Mouse (Mus musculus) limb, embryonic 10.5 days (tissue): ENCODE measurements at regions not wholly inside any gene's neighbourhood (a gene's known extent, or its start where the extent isn't known, plus 50 kb on each side); places are given as distances from the start of the nearest gene placed in this dataset.

Experiments used
- DNase-seq: peaks from one replicate; pipeline ENCODE4 v3.0.0-alpha.2; 2017; ENCODE audit warnings: low spot score
- H3K27ac ChIP-seq: fragments of 300-500 bp; sonication (generic); 2 replicates; pipeline ENCODE4 v1.5.1; 2016; ENCODE audit warnings: mild to moderate bottlenecking
- H3K27me3 ChIP-seq: fragments of 300-500 bp; sonication (generic); 2 replicates; pipeline ENCODE4 v1.6.1; 2016; ENCODE audit warnings: low read depth, mild to moderate bottlenecking; ENCODE audit not compliant: poor library complexity, severe bottlenecking
- H3K36me3 ChIP-seq: fragments of 300-500 bp; sonication (generic); 2 replicates; pipeline ENCODE4 v1.6.1; 2016; ENCODE audit warnings: mild to moderate bottlenecking, moderate library complexity
- H3K4me1 ChIP-seq: fragments of 300-500 bp; sonication (generic); 2 replicates; pipeline ENCODE4 v1.6.1; 2016
- H3K4me3 ChIP-seq: fragments of 300-500 bp; sonication (generic); 2 replicates; pipeline ENCODE4 v1.5.1; 2016; ENCODE audit warnings: mild to moderate bottlenecking, moderate library complexity
- H3K9me3 ChIP-seq: fragments of 300-500 bp; sonication (generic); replicated peaks from 2 replicates; pipeline ENCODE4 v1.6.1; 2016; ENCODE audit warnings: mild to moderate bottlenecking
- WGBS: fragments of 180-500 bp; shearing (Covaris S2); methylation state at CpG from one replicate; pipeline ENCODE4 v1.1.7; 2016; 5-methylcytosine and 5-hydroxymethylcytosine counted together

- WGBS: 89% methylated on average over 11 of the region's 11 CpGs
- no peak for DNase-seq
- Histone ChIP-seq H3K27me3 (no peaks in the 10 kb centered on the region), H3K4me3 (no peak overlapping the region), H3K4me1 (peaks cover 3% of the 10 kb centered on the region), H3K9me3 (no peaks in the 10 kb centered on the region), H3K27ac (no peak overlapping the region), H3K36me3 (no peaks in the 10 kb centered on the region)
Measured at GRCm38 (mm10) chr3:41290535-41291307, 207.9 kb upstream of the Pgrmc2 start.

DNA sequence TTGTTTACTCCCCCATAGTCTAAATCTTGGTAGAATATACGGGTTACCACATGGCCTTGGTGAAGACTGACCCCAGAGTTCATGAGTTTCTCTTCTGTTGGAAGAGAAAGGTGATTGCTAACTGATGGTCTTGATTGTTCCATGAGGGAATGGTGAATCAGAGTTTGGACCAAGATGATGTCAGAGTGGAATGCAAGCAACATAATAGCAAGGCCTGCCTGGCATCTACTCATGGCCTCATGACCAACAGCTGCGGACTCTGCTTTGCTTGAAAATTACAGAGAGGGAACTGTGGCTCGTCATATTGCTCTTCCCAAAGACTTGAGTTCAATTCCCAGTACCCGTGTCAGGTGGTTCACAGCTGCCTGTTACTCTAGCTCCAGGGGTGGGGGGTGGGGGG is 205.9 kb upstream of the Pgrmc2 start:
- no peak for DNase-seq
- H3K4me1 ChIP-seq: peaks cover 22% of the 10 kb centered on the region
- WGBS: 86% methylated on average over 4 of the region's 4 CpGs

DNA sequence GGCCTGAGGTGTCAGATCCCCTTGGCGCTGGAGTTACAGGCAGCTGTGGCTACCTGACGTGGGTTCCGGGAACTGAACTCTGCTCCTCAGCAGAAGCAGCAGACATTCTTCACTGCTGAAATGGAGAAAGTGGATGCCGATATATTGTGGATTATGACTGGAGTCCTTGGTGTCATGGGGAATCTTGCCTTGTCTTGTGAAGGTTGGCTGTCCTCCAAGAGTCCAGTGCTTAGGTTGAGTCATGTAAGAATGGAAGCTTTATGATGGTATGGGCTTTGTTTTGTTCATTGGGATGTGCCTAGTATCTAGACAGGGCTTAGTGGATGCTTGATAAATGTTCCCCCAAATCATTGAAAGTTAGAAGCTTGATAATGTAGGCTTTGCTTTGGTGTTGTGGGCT is 205.2 kb upstream of the Pgrmc2 start:
- H3K4me3 ChIP-seq: no peak overlapping the region
- no peak for DNase-seq
- peaks cover 27% of the 10 kb centered on the region for H3K4me1 ChIP-seq
- no peaks in the 10 kb centered on the region for H3K27me3 ChIP-seq
- no peak overlapping the region for H3K27ac ChIP-seq
- 97% methylated on average over 4 of the region's 4 CpGs for WGBS
- no peaks in the 10 kb centered on the region for H3K36me3 ChIP-seq
- no peaks in the 10 kb centered on the region for H3K9me3 ChIP-seq

More for the DNA sequence above, 205.9 kb upstream of the Pgrmc2 start:
- H3K36me3 ChIP-seq: no peaks in the 10 kb centered on the region
- no peak overlapping the region for H3K4me3 ChIP-seq
- H3K27me3 ChIP-seq: no peaks in the 10 kb centered on the region
- H3K9me3 ChIP-seq: no peaks in the 10 kb centered on the region
- no peak overlapping the region for H3K27ac ChIP-seq

DNA sequence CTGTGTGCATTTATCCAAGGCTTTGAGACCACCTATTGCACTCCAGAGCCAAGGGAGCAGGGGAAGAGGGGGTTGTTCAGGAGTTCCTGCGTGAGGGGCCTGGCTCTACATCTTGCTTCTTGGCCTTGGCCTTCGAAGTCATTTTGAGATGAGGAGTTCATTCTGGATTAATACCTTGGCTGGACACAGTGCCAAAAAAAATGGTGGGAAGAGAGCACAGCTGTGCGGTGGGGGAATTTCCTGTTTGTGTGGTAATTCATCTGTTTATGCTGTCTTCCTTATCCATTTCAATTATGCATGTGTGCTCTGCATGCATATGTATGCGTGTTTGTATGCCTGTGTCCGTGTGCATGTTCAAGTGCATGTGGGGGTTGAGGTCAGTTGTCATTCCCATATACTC is 202.5 kb upstream of the Pgrmc2 start:
- H3K36me3 ChIP-seq: no peaks in the 10 kb centered on the region
- peak overlapping the region; percentile 81 for H3K27ac ChIP-seq
- 72% methylated on average over 5 of the region's 5 CpGs for WGBS
- DNase-seq: no peak
- no peaks in the 10 kb centered on the region for H3K27me3 ChIP-seq
- no peaks in the 10 kb centered on the region for H3K9me3 ChIP-seq
- no peak overlapping the region for H3K4me3 ChIP-seq
- peaks cover 39% of the 10 kb centered on the region for H3K4me1 ChIP-seq

GRCm38 (mm10) chr3:41284897-41285296 is 202.1 kb upstream of the Pgrmc2 start:
- Histone ChIP-seq H3K36me3 (no peaks in the 10 kb centered on the region), H3K27ac (peak overlapping the region; percentile 81), H3K4me1 (peaks cover 39% of the 10 kb centered on the region), H3K27me3 (no peaks in the 10 kb centered on the region), H3K9me3 (no peaks in the 10 kb centered on the region), H3K4me3 (no peak overlapping the region)
- DNase-seq: peak; percentile 68
- WGBS: 9% methylated on average over 13 of the region's 13 CpGs

DNA sequence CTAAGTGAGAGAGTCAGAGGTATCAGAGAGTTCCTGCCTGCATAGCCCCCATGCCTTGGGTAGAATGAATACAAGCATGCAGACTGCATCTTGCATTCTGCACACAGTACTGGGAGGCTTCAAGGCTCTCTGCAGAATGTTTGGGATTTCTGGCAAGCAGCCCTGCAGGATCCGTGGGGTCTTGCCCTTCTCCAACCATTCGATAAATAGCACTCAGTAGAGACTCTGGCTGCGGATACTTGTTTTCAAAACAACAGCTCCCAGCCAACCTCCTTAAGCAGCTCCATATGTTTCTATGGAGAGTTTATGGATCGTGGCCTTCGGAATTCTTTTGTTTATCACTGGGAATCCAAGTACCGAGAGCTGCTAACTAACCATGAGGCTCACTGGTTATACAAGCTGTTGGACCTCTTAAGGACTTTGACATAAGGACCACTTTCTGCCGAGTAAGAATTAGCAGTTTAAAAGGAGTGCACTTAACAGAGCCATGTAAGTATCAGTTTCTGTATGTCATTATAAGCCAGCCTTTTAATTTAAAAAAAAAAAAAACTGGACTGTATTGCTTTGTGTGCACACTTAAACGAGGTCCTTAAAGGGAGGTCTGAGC is 199.7 kb upstream of the Pgrmc2 start:
- H3K4me1 ChIP-seq: peaks cover 39% of the 10 kb centered on the region
- DNase-seq: peak; percentile 40
- H3K36me3 ChIP-seq: no peaks in the 10 kb centered on the region
- WGBS: 27% methylated on average over 8 of the region's 8 CpGs
- no peaks in the 10 kb centered on the region for H3K9me3 ChIP-seq
- peak overlapping the region; percentile 77 for H3K27ac ChIP-seq
- H3K27me3 ChIP-seq: no peaks in the 10 kb centered on the region
- no peak overlapping the region for H3K4me3 ChIP-seq

- WGBS: 92% methylated on average over 9 of the region's 9 CpGs
- no peaks in the 10 kb centered on the region for H3K36me3 ChIP-seq
- H3K4me1 ChIP-seq: no peaks in the 10 kb centered on the region
- no peak overlapping the region for H3K27ac ChIP-seq
- no peak for DNase-seq
- no peaks in the 10 kb centered on the region for H3K9me3 ChIP-seq
- H3K27me3 ChIP-seq: no peaks in the 10 kb centered on the region
- no peak overlapping the region for H3K4me3 ChIP-seq
Measured at GRCm38 (mm10) chr3:41276096-41276495, 193.2 kb upstream of the Pgrmc2 start.

GRCm38 (mm10) chr3:41268516-41268915 is 185.7 kb upstream of the Pgrmc2 start:
- Histone ChIP-seq H3K36me3 (no peaks in the 10 kb centered on the region), H3K4me3 (no peak overlapping the region), H3K9me3 (no peaks in the 10 kb centered on the region), H3K4me1 (no peaks in the 10 kb centered on the region), H3K27ac (no peak overlapping the region), H3K27me3 (no peaks in the 10 kb centered on the region)
- no peak for DNase-seq
- 91% methylated on average over 4 of the region's 4 CpGs for WGBS

DNA sequence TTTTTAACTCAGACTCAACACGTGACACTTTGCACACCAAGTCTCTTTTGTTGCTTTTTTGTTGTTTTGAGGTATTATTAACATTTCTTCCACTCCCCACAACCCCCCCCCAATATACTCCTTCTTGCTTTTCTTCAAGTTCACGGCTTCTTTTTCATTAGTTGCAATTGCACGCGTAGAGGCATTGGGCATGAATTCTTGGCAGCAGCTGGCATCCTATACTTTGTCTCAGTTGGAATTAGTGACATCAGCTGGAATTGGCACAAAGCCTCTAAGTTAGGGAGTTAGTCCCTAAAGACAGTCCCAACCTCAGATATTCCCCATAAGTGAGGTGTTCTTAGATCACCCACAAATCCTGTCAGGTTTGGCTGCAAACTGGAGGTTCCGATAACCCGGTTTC is 183.4 kb upstream of the Pgrmc2 start:
- Histone ChIP-seq H3K9me3 (no peaks in the 10 kb centered on the region), H3K36me3 (no peaks in the 10 kb centered on the region), H3K4me1 (no peaks in the 10 kb centered on the region), H3K27ac (no peak overlapping the region), H3K27me3 (no peaks in the 10 kb centered on the region), H3K4me3 (no peak overlapping the region)
- DNase-seq: no peak
- WGBS: 95% methylated on average over 6 of the region's 6 CpGs

GRCm38 (mm10) chr3:41265399-41265798 is 182.6 kb upstream of the Pgrmc2 start:
- 93% methylated on average over 3 of the region's 3 CpGs for WGBS
- Histone ChIP-seq H3K36me3 (no peaks in the 10 kb centered on the region), H3K4me1 (no peaks in the 10 kb centered on the region), H3K27me3 (no peaks in the 10 kb centered on the region), H3K9me3 (no peaks in the 10 kb centered on the region), H3K27ac (no peak overlapping the region), H3K4me3 (no peak overlapping the region)
- DNase-seq: no peak

GRCm38 (mm10) chr3:41258291-41258690 is 175.4 kb upstream of the Pgrmc2 start:
- Histone ChIP-seq H3K27ac (peak overlapping the region; percentile 90), H3K27me3 (no peaks in the 10 kb centered on the region), H3K4me1 (peaks cover 28% of the 10 kb centered on the region), H3K36me3 (no peaks in the 10 kb centered on the region), H3K9me3 (no peaks in the 10 kb centered on the region), H3K4me3 (no peak overlapping the region)
- DNase-seq: peak; percentile 86
- 21% methylated on average over 6 of the region's 6 CpGs for WGBS

GRCm38 (mm10) chr3:41244960-41245359 is 162.1 kb upstream of the Pgrmc2 start:
- Histone ChIP-seq H3K9me3 (no peaks in the 10 kb centered on the region), H3K4me3 (no peak overlapping the region), H3K4me1 (peaks cover 8% of the 10 kb centered on the region), H3K36me3 (no peaks in the 10 kb centered on the region), H3K27me3 (no peaks in the 10 kb centered on the region), H3K27ac (no peak overlapping the region)
- 67% methylated on average over 2 of the region's 2 CpGs for WGBS
- DNase-seq: no peak

GRCm38 (mm10) chr3:41241856-41242552 is 159.2 kb upstream of the Pgrmc2 start:
- Histone ChIP-seq H3K4me1 (peaks cover 15% of the 10 kb centered on the region), H3K4me3 (no peak overlapping the region), H3K27me3 (no peaks in the 10 kb centered on the region), H3K36me3 (no peaks in the 10 kb centered on the region), H3K9me3 (no peaks in the 10 kb centered on the region), H3K27ac (no peak overlapping the region)
- 59% methylated on average over 8 of the region's 8 CpGs for WGBS
- DNase-seq: no peak
